In the genomic region with DNA sequence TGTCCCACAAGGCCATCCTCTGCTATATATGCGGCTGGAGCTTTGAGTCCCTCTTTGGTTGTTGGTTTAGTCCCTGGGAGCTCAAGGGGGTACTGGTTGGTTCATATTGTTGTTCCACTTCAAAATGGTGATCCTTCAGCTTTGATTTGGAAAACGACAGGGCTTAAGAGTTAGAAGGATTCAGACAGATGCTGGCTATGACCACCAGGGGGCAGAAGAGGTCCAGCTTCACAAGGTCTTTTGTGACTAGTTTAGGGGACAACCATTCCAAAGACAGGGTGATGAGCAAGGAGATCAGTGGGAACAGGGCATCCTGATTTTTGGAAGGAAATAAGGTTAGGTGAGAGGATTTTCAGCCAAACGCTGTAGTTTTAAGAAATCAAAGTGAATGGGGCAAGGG, we compare ENCODE assay signal across 7 mouse cellular contexts.
A peak's percentile ranks its signal among the peaks of the same experiment; 100 is the strongest.
DNase-seq lines count a peak whose midpoint lies in the region; ATAC-seq and TF ChIP-seq lines count a peak whose summit lies in the region.

No protein-coding gene starts in this region.

- no peak overlapping the region for H3K4me3 ChIP-seq in neural tube, embryonic 15.5 days (replicated peaks)
- no peak overlapping the region for H3K4me3 ChIP-seq in forebrain, embryonic 11.5 days (ENCODE audit: low read depth, low read length)
- H3K4me3 ChIP-seq in kidney, postnatal 0 days (replicated peaks; ENCODE audit: low read depth, low read length) = no peak overlapping the region
- H3K4me3 ChIP-seq in limb, embryonic 14.5 days (replicated peaks; ENCODE audit: low read length) = no peak overlapping the region

- peak; percentile 74 for DNase-seq in neural tube, embryonic 10.5 days (ENCODE audit: extremely low spot score, low spot score)
- DNase-seq in adrenal gland, postnatal 36 days = peak; percentile 43 to 55
- peak; percentile 84 for DNase-seq in forebrain, embryonic 11.5 days (ENCODE audit: low spot score)
- DNase-seq in kidney, postnatal 0 days (ENCODE audit: low spot score) = peak; percentile 85
- DNase-seq in limb, embryonic 14.5 days (ENCODE audit: low spot score) = peak; percentile 83
- DNase-seq in right cerebral cortex, adult 2 months (ENCODE audit: low spot score in 2 of 2) = peak; percentile 72 to 74

- ATAC-seq in neural tube, embryonic 15.5 days (ENCODE audit: low FRiP score) = no peak
- peak; percentile 32; the same call in 1 of the 2 replicates for ATAC-seq in forebrain, embryonic 11.5 days (replicated peaks; ENCODE audit: low FRiP score)
- no peak for ATAC-seq in kidney, postnatal 0 days (replicated peaks; ENCODE audit: low FRiP score, low read depth)
- ATAC-seq in limb, embryonic 14.5 days (ENCODE audit: low FRiP score, low read depth) = no peak

- H3K27ac ChIP-seq in neural tube, embryonic 15.5 days (replicated peaks) = no peak overlapping the region
- H3K27ac ChIP-seq in forebrain, embryonic 11.5 days (ENCODE audit: low read depth, low read length) = no peak overlapping the region
- H3K27ac ChIP-seq in kidney, postnatal 0 days = no peak overlapping the region
- no peak overlapping the region for H3K27ac ChIP-seq in limb, embryonic 14.5 days (replicated peaks; ENCODE audit: low read depth, low read length)

- H3K4me1 ChIP-seq in neural tube, embryonic 15.5 days = peaks cover 30% of the 10 kb centered on the region
- no peaks in the 10 kb centered on the region for H3K4me1 ChIP-seq in forebrain, embryonic 11.5 days (replicated peaks; ENCODE audit: control insufficient read depth, insufficient read depth, low read length)
- H3K4me1 ChIP-seq in kidney, postnatal 0 days (replicated peaks; ENCODE audit: insufficient read depth, low read length) = no peaks in the 10 kb centered on the region
- H3K4me1 ChIP-seq in limb, embryonic 14.5 days (ENCODE audit: control insufficient read depth, insufficient read depth, low read length) = peaks cover 5% of the 10 kb centered on the region; the same call in 1 of the 2 replicates

- no peaks in the 10 kb centered on the region for H3K36me3 ChIP-seq in neural tube, embryonic 15.5 days
- no peaks in the 10 kb centered on the region for H3K36me3 ChIP-seq in forebrain, embryonic 11.5 days (ENCODE audit: control insufficient read depth, insufficient read depth, low read length)
- H3K36me3 ChIP-seq in kidney, postnatal 0 days (ENCODE audit: insufficient read depth, low read length) = no peaks in the 10 kb centered on the region
- H3K36me3 ChIP-seq in limb, embryonic 14.5 days (ENCODE audit: control insufficient read depth, insufficient read depth, low read length) = no peaks in the 10 kb centered on the region

- WGBS in neural tube, embryonic 15.5 days = 29% methylated on average over 3 of the region's 3 CpGs
- WGBS in forebrain, embryonic 11.5 days = 33% methylated on average over 3 of the region's 3 CpGs
- WGBS in kidney, postnatal 0 days = 33% methylated on average over 3 of the region's 3 CpGs
- WGBS in limb, embryonic 14.5 days = 36% methylated on average over 3 of the region's 3 CpGs

- peak; percentile 91 for TF ChIP-seq CTCF in kidney, postnatal 0 days (IDR thresholded peaks at IDR 0.05; ENCODE audit: low read depth)

- H3K9me3 ChIP-seq in neural tube, embryonic 15.5 days (replicated peaks) = no peaks in the 10 kb centered on the region
- H3K9me3 ChIP-seq in forebrain, embryonic 11.5 days (ENCODE audit: control insufficient read depth, low read length) = no peaks in the 10 kb centered on the region
- no peaks in the 10 kb centered on the region for H3K9me3 ChIP-seq in kidney, postnatal 0 days (replicated peaks; ENCODE audit: low read length)
- no peaks in the 10 kb centered on the region for H3K9me3 ChIP-seq in limb, embryonic 14.5 days (ENCODE audit: control insufficient read depth, low read length)

- no peak for TF ChIP-seq POLR2A in limb, embryonic 14.5 days (IDR thresholded peaks at IDR 0.05; ENCODE audit: borderline replicate concordance, extremely low read depth, insufficient read depth, insufficient read length)

- no peaks in the 10 kb centered on the region for H3K27me3 ChIP-seq in neural tube, embryonic 15.5 days (replicated peaks)
- no peaks in the 10 kb centered on the region for H3K27me3 ChIP-seq in forebrain, embryonic 11.5 days (ENCODE audit: control insufficient read depth, insufficient read depth, low read length)
- no peaks in the 10 kb centered on the region for H3K27me3 ChIP-seq in kidney, postnatal 0 days (ENCODE audit: insufficient read depth, low read length)
- H3K27me3 ChIP-seq in limb, embryonic 14.5 days (ENCODE audit: control insufficient read depth, insufficient read depth, low read length) = no peaks in the 10 kb centered on the region

- no peak overlapping the region for H3K9ac ChIP-seq in neural tube, embryonic 15.5 days (replicated peaks)
- H3K9ac ChIP-seq in forebrain, embryonic 11.5 days (ENCODE audit: low read length) = no peak overlapping the region
- no peak overlapping the region for H3K9ac ChIP-seq in kidney, postnatal 0 days (ENCODE audit: low read depth, low read length)
- no peak overlapping the region for H3K9ac ChIP-seq in limb, embryonic 14.5 days (ENCODE audit: low read depth, low read length, severe bottlenecking)

- H3K4me2 ChIP-seq in neural tube, embryonic 15.5 days = no peak overlapping the region
- no peak overlapping the region for H3K4me2 ChIP-seq in forebrain, embryonic 11.5 days (ENCODE audit: low read depth, low read length, severe bottlenecking)
- no peak overlapping the region for H3K4me2 ChIP-seq in kidney, postnatal 0 days (ENCODE audit: low read length)
- no peak overlapping the region for H3K4me2 ChIP-seq in limb, embryonic 14.5 days (replicated peaks; ENCODE audit: low read depth, low read length, severe bottlenecking)
